Mouse (Mus musculus): ENCODE measurements around the gene Adarb2.
"Not testable (repeated sequence)": the region's sequence is repeated elsewhere in the genome, so short reads cannot be mapped to it uniquely, and the experiment has no call there.

The Adarb2 gene

GRCm38 (mm10) chr13:8587447-8587846 lies 384.8 kb downstream of the Adarb2 start:
- DNase-seq (ENCODE audit: low spot score in 2 of 2): no peak

GRCm38 (mm10) chr13:8590460-8590859 lies 387.8 kb downstream of the Adarb2 start:
- no peak for DNase-seq (ENCODE audit: low spot score in 2 of 2)

- DNase-seq (ENCODE audit: low spot score in 2 of 2): no peak
Measured at GRCm38 (mm10) chr13:8596977-8597646, 394.4 kb downstream of the Adarb2 start.

- DNase-seq (ENCODE audit: low spot score in 2 of 2): no peak
Measured at GRCm38 (mm10) chr13:8597647-8598017, 395.0 kb downstream of the Adarb2 start.

- no peak for DNase-seq (ENCODE audit: low spot score in 2 of 2)
Measured at GRCm38 (mm10) chr13:8605645-8606044, 403.0 kb downstream of the Adarb2 start.

DNA sequence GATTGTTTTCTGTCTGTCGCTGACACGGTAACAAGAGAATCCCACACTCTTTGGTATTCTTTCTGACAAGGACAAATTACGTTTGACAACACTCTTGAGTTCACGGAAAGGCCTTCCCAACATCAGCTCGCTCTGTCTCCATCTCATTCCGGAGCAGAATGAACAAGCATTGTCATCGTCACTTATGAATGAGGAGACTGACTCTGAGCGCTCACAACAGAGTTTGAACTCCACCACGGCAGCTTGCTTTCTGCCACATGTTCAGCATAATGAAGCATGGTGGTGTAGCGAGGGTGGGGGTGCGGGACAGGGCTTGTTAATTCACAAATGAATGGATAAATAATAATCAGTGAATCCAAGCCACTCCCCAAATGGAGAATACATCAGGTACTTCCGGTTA lies 405.4 kb downstream of the Adarb2 start:
- no peak for DNase-seq (ENCODE audit: low spot score in 2 of 2)

- DNase-seq (ENCODE audit: low spot score in 2 of 2): not testable (repeated sequence)
Measured at GRCm38 (mm10) chr13:8608918-8609317, 406.3 kb downstream of the Adarb2 start.

- DNase-seq (ENCODE audit: low spot score in 2 of 2): no peak
Measured at GRCm38 (mm10) chr13:8610956-8611355, 408.3 kb downstream of the Adarb2 start.

- DNase-seq (ENCODE audit: low spot score in 2 of 2): no peak
Measured at GRCm38 (mm10) chr13:8612618-8613391, 410.1 kb downstream of the Adarb2 start.

GRCm38 (mm10) chr13:8616685-8617084 lies 414.0 kb downstream of the Adarb2 start:
- no peak for DNase-seq (ENCODE audit: low spot score in 2 of 2)

GRCm38 (mm10) chr13:8622263-8622662 lies 419.6 kb downstream of the Adarb2 start:
- no peak for DNase-seq (ENCODE audit: low spot score in 2 of 2)

GRCm38 (mm10) chr13:8629565-8629964 lies 426.9 kb downstream of the Adarb2 start:
- DNase-seq (ENCODE audit: low spot score in 2 of 2): no peak

GRCm38 (mm10) chr13:8631618-8632017 lies 429.0 kb downstream of the Adarb2 start:
- no peak for DNase-seq (ENCODE audit: low spot score in 2 of 2)

DNA sequence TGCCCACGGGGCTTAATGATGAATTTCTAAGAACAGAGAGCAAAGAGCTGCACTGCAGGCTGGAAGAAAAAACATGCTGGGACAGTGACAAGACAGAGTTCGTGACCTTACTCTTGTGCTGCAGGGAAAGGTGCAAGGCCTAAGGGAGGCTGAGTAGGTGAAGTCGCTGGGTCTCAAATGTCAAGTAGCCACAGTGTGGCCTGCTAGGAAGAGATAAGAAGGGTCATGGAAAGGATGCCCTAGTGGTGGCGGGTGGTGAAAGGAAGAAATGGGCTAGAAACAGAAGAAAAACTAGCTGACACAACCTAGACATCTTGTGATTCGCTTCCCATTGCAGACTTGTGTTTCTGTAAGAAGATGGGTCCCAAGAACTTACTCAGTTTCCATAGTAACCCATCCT lies 429.4 kb downstream of the Adarb2 start:
- DNase-seq (ENCODE audit: low spot score in 2 of 2): no peak

DNA sequence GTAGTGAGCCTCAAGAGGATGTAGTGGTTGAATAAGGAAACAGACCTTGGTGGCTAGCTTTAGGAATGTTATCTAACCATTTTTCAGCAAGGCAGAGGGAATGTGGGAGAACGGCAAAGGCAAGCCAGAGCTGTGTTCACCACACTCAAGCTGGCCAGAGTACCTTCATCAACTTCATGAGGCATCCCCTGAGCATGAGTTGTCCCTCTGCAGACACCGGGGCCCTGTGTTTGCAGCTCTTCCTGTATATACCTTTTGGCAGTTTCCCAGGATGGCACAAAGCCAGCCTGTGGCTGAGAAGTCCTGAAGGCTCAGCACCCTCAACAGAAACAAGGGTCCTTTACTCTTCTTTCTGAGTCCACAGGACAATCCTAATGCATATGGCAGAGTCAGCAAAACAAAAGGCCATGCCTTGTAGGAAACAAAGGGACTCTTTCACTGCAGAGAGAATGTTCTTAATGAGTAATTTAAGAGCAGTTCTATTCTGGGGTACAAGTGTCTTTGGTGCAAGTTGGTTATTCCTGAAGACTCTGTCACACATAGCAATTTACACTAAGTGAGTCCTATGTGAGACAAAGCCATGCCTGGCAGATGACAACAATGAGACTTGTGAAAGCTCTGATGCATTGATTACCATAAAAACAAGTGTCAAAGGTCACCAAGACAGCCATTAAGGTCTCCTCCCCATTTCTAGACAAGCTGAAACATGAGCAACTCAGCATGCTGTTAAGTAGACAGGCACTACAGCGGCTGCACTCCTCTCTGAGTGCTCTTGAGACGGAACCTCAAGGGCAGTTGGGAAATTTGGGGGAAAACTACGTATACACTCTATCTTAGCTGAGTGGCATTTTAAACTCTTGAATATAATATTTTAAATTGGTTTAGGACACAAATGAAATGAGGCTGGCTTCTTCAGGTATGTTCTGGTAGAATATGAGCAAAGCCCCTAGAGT lies 431.0 kb downstream of the Adarb2 start:
- DNase-seq (ENCODE audit: low spot score in 2 of 2): no peak

- no peak for DNase-seq (ENCODE audit: low spot score in 2 of 2)
Measured at GRCm38 (mm10) chr13:8642084-8642483, 439.4 kb downstream of the Adarb2 start.

- no peak for DNase-seq (ENCODE audit: low spot score in 2 of 2)
Measured at GRCm38 (mm10) chr13:8643920-8644319, 441.3 kb downstream of the Adarb2 start.

GRCm38 (mm10) chr13:8644805-8645679 lies 442.4 kb downstream of the Adarb2 start:
- no peak for DNase-seq (ENCODE audit: low spot score in 2 of 2)

DNA sequence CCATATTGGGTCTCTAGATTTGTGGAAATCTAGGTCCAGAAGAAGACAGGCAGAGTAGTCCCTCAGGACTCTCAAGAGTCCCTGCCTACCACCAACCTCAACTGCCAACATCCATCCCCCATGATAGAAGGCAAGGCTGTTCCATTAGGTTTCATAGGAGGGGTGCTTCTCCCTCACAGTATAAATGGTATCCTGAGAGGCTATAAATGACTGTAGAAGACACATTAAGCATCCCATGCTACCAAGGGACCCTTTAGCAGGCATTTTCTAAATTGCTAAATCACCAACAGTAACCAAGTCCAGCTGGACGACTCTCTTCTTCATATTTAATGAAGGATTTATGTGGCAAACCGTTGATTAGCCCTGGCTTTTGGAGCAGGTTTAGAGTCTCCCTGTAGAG lies 446.6 kb downstream of the Adarb2 start:
- DNase-seq (ENCODE audit: low spot score in 2 of 2): no peak

DNA sequence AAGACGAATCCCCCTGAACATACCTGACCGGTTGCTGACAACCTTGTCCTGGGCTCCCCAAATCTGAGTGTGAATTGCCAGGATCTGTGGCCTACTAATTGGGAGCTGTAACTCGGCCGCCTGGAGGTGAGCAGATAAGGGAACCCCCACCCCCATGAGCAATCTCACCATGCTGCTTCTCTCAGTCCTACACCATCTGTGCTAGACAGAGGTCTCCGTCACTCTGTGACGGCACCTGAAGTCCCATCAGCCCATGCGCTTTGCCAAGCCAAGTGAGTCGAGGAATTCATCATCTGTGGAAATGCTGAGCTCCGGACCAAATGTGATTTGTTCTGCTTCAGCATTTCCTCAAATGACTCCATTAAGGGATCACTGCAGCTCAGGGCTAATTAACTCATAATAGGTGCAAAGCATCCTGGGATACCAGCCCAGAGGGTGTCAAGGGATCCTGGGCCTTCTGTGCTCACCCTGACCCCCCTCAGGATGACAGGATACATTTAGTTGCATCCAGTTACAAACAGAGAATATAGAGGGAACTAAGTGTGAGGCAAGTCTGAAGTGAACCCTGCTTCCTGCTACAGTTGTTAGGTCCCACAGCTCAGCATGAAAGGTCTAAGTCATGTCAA lies 462.1 kb downstream of the Adarb2 start:
- DNase-seq (ENCODE audit: low spot score in 2 of 2): no peak

DNA sequence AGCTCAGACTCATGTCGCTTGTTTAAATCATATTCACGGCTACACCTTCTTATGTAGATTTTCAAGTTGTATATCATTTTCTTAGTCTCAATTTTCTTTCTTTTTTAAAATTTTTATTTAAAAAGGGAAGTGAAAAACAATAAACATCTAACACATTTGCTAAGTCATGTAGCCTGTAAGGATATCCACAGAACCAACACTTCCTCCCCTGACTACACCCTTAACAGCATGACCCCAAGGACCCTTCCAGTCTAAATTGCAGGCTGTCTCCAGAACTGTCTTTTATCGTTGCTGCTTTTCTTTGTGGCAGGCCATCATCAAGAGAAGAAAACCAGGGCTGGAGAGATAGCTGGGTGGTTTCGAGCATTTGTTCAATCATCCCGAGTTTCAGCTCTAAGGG lies 474.5 kb downstream of the Adarb2 start:
- no peak for DNase-seq (ENCODE audit: low spot score in 2 of 2)
